Mouse (Mus musculus) naive thymus-derived CD4-positive, alpha-beta T cell, adult 2 months (primary cell): ENCODE results near the gene Casc3.

Experiments
- DNase-seq: peaks from one replicate; pipeline ENCODE4 v3.0.0-alpha.2; 2011; ENCODE audit warnings: low read depth

Casc3 gene

GRCm38 (mm10) chr11:98871416-98871815, 66.7 kb downstream of the Casc3 start:
- no peak for DNase-seq

- no peak for DNase-seq
Observed at GRCm38 (mm10) chr11:98872040-98872439, 67.3 kb downstream of the Casc3 start.

DNA sequence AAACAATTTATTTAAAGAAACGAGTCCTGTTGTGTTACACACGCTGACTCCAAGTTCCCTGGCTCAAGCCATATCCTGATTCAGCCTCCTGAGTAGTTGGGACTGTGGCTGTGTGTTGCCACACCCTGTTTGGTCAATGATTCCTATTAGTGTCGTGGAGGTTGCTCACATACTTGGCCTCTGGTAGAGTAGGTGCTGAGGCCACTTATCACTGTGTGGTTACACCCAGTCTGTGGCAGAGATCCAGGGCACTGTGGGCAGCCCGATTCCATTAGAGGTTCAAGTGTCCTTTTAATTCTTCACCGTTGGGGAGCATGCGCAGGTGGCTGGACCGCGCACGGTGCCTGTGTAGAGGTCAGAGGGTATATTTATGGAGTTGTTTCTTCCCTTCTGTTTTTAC, 69.2 kb downstream of the Casc3 start:
- DNase-seq, result no peak

DNA sequence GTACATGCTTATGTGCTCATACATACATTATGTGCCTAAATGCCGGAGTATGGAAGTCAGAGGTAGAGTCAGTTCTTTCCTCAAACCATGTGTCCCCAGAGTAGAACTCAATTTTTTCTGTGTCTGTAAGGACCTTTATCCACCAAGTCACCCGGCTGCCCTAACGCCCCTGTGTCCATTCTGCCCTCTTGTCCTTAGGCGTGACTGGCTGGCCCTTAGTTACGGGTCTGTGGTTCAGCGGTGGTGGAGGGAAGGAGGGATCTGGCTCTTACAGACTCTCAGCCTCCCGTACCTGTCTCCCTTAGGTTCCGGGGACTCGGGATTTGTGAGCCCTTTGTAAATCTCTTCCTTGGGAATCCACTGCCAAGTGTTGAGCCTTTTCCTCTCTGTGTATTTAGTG, 72.3 kb downstream of the Casc3 start:
- no peak for DNase-seq
